Mouse (Mus musculus) bone marrow, adult 2 months (tissue): ENCODE results near the gene Mzf1.

Experiments
- CTCF ChIP-seq: fragments of 200-500 bp; IDR thresholded peaks from 2 replicates; pipeline ENCODE4 v1.5.1; 2011; ENCODE audit warnings: low read length, control low read depth; ENCODE audit not compliant: control insufficient read depth, insufficient read depth
- POLR2A ChIP-seq: fragments of 200-500 bp; IDR thresholded peaks from 2 replicates; pipeline ENCODE4 v1.6.1; 2011; ENCODE audit warnings: low read depth, mild to moderate bottlenecking, control low read depth, low read length, borderline replicate concordance; ENCODE audit not compliant: control insufficient read depth

DNA sequence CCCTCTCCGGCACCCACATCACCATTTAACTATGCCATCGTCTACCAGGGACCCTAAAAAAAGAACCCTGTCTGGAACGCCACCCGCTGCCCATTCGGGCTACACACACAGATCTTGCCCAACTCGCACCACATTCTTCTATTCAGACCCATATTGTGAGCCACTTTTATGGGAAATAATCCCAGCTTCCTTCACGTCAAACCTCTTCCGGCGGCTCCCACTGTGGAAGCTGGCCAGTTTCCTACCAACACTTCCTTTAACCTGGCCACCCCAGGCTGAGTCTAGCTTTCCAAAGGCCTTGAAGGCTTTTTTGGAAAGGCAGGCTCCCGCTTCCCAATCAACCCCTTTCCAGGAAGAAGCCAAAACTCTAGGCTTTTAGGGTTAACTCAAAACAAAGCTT, 48.0 kb downstream of the Mzf1 start:
- TF ChIP-seq POLR2A = no peak
- TF ChIP-seq CTCF = no peak
